Mouse (Mus musculus) Muller cell, postnatal 12 days (primary cell): ENCODE measurements around the gene Ppih.

Experiments
- DNase-seq: peaks from one replicate; pipeline ENCODE4 v3.0.0-alpha.2; 2015; ENCODE audit errors: inconsistent ontology term

Gene Ppih

DNA sequence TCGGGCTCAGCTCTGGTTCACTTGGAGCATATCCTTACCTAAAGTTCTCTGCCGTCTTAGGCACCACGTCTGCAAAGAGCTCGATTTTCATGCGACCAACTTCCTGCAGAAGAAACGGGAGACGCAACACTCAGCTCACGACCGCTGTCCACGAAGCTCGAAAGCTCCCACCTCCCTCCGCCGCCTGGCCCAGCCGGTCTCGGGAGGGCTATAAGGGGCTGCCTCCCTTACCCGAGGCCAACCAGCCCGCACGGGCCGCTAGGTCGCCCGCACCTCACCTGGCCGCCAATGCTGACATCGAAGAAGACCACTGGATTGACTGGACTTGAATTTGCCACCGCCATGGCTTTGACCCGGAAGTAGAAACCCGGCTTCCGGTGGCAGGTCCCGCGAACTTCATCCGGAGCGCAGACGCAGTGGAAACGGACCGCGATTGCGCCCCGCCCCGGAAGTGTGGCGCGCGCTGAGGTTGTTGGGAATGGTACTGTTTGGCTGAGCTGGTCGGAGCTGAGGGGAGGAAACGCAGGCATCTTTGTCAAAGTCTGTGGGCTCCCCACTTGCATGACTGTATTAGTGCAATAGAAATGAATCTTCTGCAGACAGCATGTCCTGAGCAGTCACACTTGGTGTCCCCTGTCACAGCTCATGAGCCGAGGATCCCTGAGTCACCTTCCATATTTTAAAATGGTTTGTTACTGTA is at the start of gene Ppih:
Gene Ppih, minus strand, starts transcription at position 416 of the 700 bp plus-strand sequence.
- DNase-seq, result peak; percentile 94

DNA sequence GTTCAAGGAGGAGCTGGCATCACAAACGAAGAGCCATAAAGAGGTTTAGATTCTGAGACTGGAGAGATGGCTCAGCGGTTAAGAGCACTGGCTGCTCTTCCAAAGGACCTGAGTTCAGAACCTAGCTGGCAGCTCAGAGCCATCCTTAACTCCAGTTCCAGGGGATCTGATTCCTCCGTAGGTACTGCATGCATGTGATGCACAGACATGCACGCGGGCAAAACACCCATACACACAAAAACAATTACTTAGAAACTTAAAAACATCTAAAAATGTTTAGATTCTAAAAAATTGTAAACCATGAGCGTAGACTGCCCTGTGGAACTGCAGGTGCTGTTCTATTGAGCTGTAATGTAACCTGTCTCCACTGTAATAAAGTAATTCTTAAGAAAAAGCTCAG is 49.1 kb upstream of the Ppih start:
- no peak for DNase-seq

DNA sequence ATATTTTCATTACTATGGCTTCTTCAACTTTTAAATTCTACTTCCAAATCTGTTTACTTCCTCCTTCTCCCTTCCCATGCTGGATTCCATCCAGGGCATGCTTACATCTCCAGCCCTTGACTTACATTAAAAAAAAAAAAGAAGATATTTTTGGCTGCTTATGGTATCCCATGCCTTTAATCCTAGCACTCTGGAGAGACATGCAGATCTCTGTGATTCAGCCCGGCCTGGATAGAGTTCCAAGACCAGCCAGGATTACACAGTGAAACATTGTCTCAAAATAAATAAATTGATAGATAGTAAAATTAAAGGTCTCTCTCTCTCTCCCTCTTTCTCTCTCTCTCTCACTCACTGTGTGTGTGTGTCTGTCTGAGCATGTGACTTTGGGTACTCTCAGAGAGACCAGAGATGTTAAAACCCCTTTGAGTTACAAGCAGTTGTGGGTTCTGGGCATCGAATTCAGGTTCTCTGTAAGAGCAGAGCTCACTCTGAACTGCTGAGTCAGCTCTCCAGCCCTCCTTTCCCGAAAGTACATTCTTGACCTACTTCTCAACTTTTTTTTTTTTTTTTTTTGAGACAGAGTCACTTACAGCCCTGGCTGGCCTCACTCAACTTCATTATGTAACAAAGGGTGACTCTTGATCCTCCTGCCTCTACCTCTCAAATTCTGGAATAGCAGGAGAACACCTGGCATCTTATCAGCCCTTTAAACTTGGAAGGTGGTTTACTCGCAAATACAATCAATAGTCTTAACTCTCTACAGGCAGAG is 46.6 kb upstream of the Ppih start:
- DNase-seq, result peak; percentile 16

DNA sequence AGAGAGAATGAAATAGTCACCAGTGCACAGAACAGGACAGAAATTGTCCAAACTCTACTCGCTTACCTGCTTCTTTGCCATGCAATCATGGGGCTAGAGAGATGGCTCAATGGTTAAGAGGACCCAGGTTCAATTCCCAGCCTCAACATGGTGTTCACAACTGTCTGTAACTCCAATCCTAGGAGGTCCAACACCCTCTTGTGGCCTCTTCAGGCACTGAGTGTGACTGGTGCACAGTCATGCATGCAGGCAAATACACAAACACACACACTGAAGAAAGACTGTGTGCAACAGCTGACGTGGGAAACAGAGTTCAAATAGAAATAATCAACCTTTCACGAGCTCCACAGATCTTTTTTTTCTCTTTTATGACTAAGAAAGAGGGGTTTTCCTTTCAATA is 41.9 kb upstream of the Ppih start:
- no peak for DNase-seq

DNA sequence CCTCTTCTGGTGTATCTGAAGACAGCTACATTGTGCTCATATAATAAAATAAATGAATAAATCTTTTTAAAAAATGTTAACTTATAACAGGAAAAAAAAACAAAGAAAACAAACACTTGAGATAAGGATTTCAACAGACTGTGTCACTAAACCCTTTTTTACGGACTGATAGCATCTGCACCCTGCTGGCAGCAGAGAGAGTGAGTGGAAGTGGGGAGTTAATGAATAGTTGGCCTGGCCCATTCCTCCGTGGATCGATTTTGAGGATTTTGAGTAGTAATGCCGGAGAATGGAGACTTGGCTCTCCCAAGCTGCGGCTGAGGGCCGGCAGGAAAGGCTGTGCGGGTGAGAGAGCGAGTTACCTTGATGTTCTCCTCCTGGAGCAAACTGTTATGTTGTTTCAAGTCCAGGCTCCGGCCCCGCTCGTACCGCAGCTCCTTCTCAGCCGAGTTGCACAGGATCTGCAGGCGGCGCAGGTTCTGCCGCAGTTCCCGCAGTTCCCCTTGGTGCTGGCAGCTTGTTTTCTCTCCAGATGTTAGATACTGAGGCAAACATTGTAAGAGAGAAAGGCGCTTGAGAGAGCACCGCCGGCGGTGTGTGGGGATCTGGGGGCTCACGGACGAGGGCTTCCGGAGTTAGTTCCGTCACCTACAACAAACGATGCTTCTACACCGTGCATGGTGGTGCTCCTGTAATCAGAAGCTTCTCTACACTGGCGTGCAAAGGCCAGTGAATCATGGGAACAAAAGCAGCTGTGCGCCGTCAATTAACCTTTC is 39.0 kb upstream of the Ppih start:
- DNase-seq, result peak; percentile 21

DNA sequence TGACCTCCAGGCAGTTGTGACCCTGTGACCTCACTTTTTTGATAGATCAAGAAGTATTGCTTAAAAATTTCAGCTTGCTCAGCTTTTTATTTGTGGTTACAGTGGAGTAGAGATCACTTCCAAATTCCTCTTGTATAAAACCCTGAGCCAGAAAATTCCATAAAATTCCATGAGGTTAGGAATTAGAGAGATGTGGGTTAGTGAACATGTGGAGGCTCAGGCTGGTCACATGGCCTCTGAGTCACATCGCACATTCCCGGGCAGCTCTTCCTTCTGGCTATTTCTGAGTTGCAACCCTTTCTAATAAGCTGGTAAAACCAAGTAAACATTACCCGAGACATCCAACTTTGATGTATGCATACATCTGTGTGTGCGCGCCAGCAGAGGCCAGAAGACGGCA is 25.2 kb upstream of the Ppih start:
- peak; percentile 22 for DNase-seq

DNA sequence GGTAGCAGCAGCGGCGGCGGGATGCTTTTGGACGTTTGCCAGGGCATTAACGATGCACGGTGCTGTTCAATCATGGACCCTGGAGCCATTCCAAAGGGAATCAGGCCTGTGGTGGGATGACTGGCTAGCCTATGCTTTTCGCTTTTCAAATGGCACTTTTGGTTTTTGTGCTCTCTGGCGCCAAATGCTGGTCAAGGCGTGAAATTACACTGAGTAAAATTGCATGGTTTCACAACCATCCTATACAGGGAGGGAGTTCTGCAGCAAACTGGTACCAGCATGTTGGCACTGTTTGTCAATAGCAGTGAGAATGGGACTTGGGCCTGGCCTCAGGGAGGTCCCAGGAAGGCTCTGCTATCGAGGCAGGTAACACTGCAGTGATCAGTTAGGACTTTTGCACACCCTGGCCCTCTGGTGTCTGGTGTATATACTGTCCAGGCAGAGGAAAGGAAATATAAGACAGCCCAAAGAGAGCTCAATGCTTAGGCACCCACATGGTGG is 18.6 kb upstream of the Ppih start:
- peak; percentile 23 for DNase-seq

DNA sequence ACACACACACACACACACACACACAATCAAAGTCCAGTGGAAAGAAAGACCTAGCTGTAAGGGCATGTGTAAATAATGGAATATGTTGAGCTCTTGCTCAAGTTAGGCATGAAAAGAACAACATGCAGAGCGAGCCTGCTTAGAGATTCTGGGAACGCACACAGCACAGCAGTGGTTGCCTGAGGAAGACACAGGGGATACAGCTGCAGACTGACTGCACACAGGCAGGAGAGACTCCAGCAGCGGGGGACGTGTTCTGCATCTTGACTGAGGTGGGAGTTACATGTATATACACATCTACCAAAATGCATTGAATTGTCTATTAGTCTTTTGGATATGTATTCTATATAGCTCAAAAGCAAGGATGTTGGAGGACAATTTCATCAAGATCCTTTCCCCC is 18.1 kb upstream of the Ppih start:
- no peak for DNase-seq

DNA sequence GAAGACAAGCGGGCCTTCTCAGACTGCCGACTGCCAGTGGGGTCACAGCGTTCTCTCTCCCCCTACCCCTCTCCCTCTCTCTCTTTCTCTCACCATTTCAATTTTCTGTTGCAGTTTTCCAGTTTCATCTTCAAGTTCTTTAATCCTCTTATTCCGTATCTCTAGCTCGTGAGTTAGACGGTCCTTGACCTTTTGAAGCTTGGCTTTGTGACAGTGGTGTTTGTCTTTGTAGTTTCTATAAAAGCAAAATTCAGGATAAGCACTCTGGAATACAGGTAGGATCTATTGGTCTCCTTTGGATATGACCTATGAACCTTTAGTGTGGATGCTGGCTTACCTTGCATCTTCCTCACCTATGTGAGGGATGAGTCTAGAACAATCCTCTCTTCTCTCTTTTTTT is 13.1 kb upstream of the Ppih start:
- no peak for DNase-seq

DNA sequence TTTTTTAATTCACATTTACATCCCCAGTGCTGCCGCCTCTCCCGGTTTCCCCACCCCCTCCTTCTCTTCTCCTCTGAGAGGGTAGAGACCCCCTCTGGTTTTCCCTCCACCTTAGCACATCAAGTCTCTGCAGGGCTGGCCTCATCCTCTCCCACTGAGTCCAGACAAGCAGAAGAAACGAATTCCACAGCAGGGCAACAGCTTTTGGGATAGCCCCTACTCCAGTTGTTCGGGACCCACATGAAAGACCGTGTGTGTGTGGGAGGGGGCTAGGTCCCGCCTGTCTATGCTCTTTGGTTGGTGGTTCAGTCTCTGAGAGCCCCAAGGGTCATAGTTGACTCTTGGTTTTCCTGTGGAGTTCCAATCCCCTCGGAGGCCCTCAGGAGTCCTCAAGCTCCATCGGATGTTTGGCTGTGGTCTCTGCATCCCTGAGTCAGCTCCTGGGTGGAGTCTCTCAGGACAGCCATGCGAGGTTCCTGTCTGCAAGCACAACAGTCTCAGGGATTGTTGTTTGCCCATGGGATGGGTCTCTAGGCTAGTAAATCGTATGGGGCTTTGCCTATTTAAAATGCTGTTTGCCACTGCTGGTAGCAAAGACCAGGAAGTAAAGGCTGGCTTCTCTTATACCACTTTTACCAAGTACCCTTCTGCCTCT is 677 bp upstream of the Ppih start:
- peak; percentile 0 for DNase-seq

DNA sequence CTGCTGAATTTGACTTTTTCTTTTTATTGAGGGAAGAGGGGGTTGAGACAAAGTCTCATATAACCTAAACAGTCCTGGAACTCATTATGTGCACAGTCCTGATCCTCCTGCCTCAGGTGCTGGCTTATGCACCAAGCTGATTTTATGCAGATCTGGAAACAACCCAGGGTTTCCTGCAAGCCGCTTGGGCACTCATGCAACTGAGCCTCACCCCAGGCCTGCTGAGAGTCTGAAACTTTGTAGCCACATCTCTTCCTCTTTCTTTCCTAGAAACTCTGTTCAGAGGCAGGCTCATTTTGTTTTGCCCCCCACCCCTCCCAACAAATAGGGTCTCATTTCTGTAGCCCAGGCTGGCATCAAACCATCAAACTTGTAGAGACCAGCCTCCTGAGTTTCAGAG is 6.6 kb downstream of the Ppih start:
- DNase-seq, result no peak

DNA sequence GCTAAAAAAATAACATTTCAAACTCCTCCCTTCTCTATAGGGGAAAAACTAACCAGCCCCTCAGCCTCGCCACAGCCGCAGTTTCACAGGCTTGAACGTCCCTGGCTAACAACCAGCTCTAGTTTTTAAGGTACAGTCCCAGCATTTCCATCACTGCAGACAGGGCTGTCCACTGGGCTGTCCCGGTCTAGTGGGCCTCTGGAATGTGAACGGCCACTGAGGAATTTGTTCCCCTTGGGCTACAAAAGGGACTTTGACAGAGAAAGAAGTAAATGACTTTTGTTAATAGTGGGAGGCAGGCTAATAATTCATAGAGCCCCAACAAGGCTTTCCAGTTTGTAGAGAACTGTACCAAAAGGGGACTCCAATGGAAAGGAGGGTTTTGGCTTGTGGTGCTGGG is 14.9 kb downstream of the Ppih start:
- DNase-seq, result peak; percentile 38

DNA sequence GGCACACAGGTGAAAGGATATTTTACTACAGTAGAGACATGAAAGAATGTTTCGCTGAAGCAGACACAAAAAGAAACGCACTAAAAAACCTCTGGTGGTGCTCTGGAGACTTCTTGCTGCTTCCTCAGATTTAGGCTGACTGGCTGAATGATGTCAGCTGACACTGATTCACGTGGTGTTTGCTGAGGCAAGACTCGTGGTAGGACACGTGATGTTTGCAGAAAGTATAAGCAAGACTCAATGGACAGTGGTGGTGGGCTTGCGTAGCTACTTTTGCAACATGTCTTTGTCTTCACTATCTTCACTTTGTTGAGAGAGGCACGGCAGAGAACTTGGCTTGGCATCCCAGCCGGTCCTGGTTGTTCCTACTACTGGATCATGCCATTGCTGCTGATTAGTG is 17.1 kb downstream of the Ppih start:
- DNase-seq, result no peak

DNA sequence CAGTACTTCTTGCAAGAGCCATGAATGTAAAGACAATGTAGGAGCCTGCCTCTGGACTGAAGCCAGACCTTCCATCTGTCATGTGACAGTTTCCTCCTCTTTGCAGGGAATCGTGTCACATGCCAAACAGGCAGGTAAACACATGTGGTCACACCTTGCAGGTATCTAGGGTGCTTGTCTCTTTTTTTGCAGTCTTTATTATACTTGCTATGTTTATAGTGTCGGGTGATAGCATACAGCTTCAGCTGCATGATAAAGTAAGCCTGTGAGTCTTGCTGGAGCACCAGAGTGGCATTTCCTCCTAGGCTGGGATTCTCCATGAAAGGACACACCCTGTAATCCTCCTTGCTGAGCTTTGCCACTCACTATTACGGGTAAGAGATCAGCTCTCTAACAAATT is 18.6 kb downstream of the Ppih start:
- DNase-seq, result no peak

DNA sequence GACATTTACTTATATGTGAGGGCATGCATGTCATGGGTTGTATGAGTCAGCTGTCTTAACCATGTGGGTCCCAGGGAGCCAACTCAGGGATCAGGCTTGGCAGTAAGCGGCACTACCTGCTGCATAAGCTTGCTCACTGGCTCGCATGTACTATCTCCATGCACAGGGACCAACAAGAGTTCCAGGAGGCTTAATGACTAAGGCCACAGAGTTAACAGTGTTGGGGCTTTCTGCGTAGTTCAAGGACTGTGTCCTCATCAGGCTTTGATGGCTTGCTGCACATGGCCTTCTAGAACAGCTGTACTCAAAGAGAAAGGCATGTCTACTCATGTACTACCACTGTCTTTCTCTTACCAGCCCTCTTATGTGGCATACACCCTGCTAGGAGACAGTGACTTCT is 19.6 kb downstream of the Ppih start:
- DNase-seq, result no peak

DNA sequence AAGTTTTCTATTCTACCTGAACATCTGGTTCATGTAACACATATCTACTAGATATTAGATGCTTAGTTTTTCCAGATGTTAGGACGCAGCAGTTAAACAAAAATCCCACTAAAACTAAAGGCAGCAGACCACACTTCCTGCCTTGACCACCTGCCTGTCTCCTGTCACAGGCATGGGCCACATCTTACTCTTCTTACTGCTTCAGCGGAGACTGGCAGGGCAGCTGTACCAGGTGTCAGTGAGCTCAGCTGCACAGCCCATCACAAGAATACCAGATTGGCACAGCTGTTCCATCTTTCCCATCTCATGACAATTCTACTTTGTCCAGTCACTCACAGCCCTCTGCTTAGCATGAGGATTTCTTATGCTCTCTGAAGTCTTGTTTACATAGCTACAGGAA is 23.0 kb downstream of the Ppih start:
- no peak for DNase-seq

DNA sequence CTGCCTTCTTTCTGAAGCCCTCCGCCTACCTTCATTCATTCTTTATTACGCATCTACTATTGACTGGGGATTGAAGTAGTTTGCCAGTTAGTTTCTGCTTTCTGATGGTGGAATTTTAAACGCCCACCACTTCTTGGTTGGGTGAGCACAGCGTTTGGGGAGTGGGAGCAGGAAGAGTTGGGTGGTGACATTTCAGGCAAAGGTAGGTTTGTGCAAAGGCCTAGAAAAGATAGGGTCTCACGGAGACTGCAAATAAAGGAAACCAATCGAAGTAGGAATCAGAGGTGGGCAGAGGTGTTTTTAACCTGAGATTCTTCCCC is 25.3 kb downstream of the Ppih start:
- no peak for DNase-seq

DNA sequence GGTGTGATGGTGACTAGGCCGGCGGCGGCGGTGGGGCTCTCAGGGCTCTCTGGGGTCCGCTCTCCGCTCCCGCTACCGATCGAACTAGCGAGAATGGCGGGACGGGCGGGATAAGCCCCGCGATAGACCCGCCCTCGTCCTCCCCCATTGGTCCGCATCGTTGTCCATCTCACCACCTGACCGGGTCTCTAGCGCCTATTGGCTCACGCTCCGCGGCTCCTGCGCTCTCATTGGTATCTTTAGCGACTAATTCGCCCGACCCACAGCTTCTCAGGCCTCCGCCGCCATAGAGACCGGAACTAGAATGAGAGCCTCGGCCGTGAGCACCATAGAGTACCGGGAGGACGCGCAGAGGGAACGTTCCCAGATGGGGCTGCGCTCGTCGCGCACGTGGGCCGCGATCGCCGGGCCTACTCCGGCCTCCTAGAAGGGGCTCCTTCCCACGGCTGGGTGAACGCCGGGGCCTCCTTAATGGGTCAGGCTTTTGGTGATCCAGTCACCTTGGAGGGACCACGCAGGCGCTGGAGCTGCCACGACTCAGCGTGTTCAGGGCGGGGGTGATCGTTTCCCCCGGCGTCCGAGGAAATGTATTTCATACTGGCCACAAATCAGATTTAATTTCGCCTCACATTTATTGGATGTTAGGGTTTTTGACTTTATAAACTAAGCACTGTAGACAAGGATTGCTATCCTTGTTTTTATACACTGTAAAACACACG is 25.8 kb downstream of the Ppih start, which contains the start of gene Ybx1:
Gene Ybx1, minus strand, starts transcription at position 190 of the 719 bp plus-strand sequence.
- peak; percentile 99 for DNase-seq

DNA sequence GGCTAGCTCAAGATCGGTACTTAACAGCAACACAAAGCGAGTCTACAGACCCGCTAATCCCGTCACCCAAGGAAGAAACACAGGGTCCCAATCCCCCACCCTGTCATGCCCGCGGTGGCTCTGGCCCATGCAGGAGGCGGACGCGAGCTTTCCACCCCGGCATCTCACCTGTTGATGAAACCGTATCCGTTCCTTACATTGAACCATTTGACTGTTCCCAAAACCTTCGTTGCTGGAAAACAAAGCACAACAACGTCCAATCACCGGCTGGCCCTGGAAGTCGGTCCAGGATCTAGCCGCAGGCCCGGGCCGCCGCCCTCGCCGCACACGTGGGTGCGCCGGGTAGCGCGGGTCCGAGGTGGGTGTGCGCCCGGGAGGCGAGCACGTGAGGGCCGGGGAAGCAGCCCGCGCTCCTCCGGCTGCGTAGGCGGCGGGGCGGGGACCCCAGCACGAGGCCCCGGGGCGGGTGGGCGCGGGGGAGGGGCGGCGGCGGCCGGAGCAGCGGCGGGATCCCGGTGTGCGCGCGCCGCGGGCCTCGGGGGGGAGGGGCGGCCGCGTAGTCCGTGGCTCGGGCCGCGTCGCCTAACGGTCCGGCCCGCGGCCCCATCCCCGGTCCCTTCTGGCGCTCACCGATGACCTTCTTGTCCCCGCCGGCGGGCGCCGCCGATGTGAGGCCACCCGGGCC is 26.6 kb downstream of the Ppih start:
- DNase-seq, result peak; percentile 43

DNA sequence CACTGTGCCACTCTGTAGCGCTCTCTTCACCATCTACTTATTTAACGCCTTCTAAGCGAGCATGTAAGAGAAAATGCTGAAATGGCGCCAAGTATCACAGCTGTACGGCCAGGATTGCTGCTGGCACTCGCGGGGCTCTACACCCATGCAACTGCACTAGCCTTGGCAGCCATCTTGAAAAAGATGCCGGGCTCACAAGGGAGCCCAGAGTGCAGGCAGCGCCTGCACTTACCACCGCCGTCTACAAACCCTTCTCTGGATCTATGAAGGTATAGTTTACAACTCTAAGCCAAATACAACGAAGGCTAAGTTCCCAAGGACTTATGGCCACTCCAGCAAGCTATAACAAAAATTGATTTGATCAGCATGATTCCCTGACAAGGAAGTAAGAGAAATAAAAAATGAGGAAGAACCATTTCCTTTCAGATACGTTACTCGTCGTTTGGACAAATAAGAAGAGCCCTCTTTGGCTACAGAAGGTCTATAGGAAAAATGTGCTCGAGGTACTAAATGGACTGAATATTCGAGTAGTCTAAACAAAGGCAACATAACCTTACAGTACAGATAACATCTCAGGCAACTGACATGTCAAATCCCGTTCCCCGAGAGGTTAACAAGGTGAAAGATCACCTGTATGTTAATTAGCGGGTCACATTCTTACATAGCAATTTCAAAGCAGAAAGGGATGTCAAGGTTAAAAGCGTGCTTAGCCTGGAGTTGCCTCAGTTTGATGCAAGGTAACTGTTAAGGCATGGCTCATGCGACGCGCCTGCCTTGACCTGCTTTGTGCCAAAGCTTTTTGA is 27.4 kb downstream of the Ppih start:
- DNase-seq, result peak; percentile 43
